Mouse (Mus musculus): ENCODE measurements around the gene 1700001L19Rik. TPM values are rescaled to one million over a fixed set of nuclear protein-coding genes. Genes with fewer than 3 reads are reported as not detected.

The 1700001L19Rik gene
- total RNA-seq, 2 experiments from 2014 or later = 13.4 to 15.3 TPM

DNA sequence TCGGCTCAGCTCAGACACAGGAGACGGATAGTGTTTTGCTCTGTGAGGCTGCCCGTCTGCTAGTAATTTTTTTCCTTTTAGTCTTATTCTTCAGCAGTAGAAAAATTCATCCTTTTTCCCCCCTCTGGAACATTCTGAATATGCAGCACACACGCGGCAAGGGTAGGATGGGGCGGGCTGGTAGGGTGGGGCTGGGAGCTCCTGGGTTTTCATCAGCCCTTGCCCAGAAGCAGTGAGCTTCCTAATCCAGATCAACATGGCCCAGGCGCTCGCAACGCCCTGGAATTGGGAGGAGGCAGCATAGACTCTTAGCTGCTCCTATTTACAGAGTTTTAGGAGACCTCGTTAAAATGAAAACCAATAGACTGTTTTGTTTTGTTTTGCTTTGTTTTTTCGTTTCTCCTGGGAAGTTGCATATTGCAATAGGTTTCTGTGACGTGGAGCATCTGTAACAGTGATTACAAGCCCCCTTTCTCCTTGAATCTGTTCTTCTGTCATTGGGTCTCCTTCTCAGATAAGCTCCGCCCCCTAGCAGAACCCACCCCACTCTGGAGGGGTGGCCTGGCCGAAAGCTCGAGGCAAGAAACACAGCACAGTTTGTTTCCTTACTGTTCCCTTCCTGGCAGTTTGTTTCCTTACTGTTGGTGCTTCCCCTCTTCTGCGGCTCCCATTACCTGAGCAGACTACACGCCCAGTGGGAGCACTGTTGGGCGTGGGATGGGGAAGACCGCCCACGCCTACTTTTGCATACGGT lies 10.6 kb downstream of the 1700001L19Rik start:
- no peak for DNase-seq

DNA sequence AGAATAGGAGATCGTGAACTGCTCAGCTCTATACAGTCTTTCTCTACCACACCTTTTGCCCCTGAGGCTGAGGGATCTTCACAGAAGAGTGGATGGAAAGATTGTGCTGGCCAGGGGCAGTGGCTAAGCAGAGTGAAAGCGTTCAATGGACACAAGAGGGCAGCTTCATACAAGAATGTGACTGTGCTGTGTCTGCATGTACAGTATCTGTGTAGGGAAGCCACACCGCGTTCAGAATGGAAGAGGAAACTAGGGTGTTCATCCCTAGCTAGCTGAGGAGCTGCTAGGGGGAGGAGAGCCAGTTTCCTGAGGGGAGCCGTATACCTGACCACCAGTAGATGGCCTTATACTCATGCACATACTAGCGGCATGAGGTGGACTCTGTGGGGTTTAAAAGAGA lies 25.6 kb downstream of the 1700001L19Rik start:
- no peak for DNase-seq

DNA sequence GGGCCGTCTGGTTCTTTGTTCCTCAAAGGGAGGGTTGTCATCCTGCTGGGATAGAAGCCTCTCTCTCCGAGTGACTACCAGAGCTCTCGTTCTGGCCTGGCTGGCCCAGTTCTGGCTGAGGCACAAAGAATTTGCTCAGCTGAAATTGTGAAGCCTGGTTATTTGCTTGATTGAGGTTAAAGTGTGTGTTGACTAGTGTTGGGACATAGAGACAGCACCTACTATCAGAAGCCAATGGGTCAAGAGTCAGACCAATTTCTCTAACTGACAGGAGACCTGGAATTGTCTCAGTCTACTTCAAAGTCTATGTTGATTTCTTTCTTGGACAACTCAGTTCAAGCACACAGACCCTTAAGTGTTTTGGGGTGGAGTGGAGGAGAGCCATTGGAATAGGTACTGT lies 29.8 kb downstream of the 1700001L19Rik start:
- DNase-seq = no peak

DNA sequence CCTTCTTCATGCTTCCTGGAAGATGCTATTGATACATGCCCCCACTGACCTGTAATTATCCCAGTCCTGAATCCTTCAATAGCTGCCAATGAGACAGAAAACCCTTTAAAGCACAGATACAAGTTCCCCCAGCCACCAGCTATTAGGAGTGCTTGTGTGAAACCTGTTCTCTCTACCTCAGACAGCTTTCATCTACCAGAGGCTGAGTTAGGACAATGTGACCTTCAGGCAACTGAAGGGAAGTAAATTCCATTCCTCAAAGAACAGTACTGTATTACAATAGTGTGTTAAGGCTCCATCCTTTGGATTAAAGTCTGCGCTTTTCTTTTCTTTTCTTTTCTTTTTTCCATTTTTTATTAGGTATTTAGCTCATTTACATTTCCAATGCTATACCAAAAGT lies 45.6 kb downstream of the 1700001L19Rik start:
- DNase-seq = no peak

Other genes starting within 250 kb of the 1700001L19Rik start
- gene Mtrr, start 15.3 kb upstream of the 1700001L19Rik start, total RNA-seq (2021) = 10 to 100 TPM; 28.0 to 29.9 TPM
- gene Fastkd3, start 15.2 kb upstream of the 1700001L19Rik start, total RNA-seq (2021) = 10 to 100 TPM; 18.6 to 20.1 TPM

Data from layer of hippocampus, postnatal 36 days (tissue).